Mouse (Mus musculus): ENCODE measurements at regions not wholly inside any gene's neighbourhood (a gene's known extent, or its start where the extent isn't known, plus 50 kb on each side); places are given as distances from the start of the nearest gene placed in this dataset.

GRCm38 (mm10) chr3:143622275-143622674, 582.7 kb downstream of the Lmo4 start:
- DNase-seq (no peak), ATAC-seq (ENCODE audit: low FRiP score, low TSS enrichment) (no peak)
- no peak overlapping the region for H3K27ac ChIP-seq (replicated peaks; ENCODE audit: low read depth, low read length)
- H3K36me3 ChIP-seq (ENCODE audit: control insufficient read depth, insufficient read depth, low read length), result no peaks in the 10 kb centered on the region
- no peak overlapping the region for H3K4me2 ChIP-seq (ENCODE audit: low read length)
- H3K9me3 ChIP-seq (ENCODE audit: control insufficient read depth, low read length), result no peaks in the 10 kb centered on the region
- H3K27me3 ChIP-seq (ENCODE audit: control insufficient read depth, insufficient read depth, low read length), result no peaks in the 10 kb centered on the region
- no peaks in the 10 kb centered on the region for H3K4me1 ChIP-seq (ENCODE audit: control insufficient read depth, insufficient read depth, low read length)
- no peak overlapping the region for H3K9ac ChIP-seq (replicated peaks; ENCODE audit: low read length)
- WGBS, result 84% methylated on average over 3 of the region's 3 CpGs
- no peak overlapping the region for H3K4me3 ChIP-seq (replicated peaks; ENCODE audit: low read depth, low read length)

GRCm38 (mm10) chr3:143619125-143619524, 585.9 kb downstream of the Lmo4 start:
- Histone ChIP-seq H3K4me1 (ENCODE audit: control insufficient read depth, insufficient read depth, low read length) (no peaks in the 10 kb centered on the region), H3K27me3 (ENCODE audit: control insufficient read depth, insufficient read depth, low read length) (no peaks in the 10 kb centered on the region), H3K27ac (replicated peaks; ENCODE audit: low read depth, low read length) (no peak overlapping the region), H3K4me2 (ENCODE audit: low read length) (no peak overlapping the region), H3K9ac (replicated peaks; ENCODE audit: low read length) (no peak overlapping the region), H3K9me3 (ENCODE audit: control insufficient read depth, low read length) (no peaks in the 10 kb centered on the region), H3K4me3 (replicated peaks; ENCODE audit: low read depth, low read length) (no peak overlapping the region), H3K36me3 (ENCODE audit: control insufficient read depth, insufficient read depth, low read length) (no peaks in the 10 kb centered on the region)
- 93% methylated on average over 1 of the region's 1 CpGs for WGBS
- ATAC-seq (ENCODE audit: low FRiP score, low TSS enrichment), result no peak
- DNase-seq, result no peak

- WGBS, result 47% methylated on average over 5 of the region's 5 CpGs
- H3K9ac ChIP-seq (replicated peaks; ENCODE audit: low read length), result no peak overlapping the region
- DNase-seq, result no peak
These were observed 590.1 kb downstream of the Lmo4 start for GRCm38 (mm10) chr3:143614895-143615294.

GRCm38 (mm10) chr3:143614004-143614403, 591.0 kb downstream of the Lmo4 start:
- ATAC-seq (ENCODE audit: low FRiP score, low TSS enrichment) (no peak), DNase-seq (no peak)
- Histone ChIP-seq H3K36me3 (ENCODE audit: control insufficient read depth, insufficient read depth, low read length) (no peaks in the 10 kb centered on the region), H3K27me3 (ENCODE audit: control insufficient read depth, insufficient read depth, low read length) (no peaks in the 10 kb centered on the region), H3K27ac (replicated peaks; ENCODE audit: low read depth, low read length) (no peak overlapping the region), H3K9me3 (ENCODE audit: control insufficient read depth, low read length) (no peaks in the 10 kb centered on the region), H3K4me3 (replicated peaks; ENCODE audit: low read depth, low read length) (no peak overlapping the region), H3K4me1 (ENCODE audit: control insufficient read depth, insufficient read depth, low read length) (no peaks in the 10 kb centered on the region), H3K4me2 (ENCODE audit: low read length) (no peak overlapping the region), H3K9ac (replicated peaks; ENCODE audit: low read length) (no peak overlapping the region)
- WGBS, result 93% methylated on average over 3 of the region's 3 CpGs

More at GRCm38 (mm10) chr3:143614895-143615294, 590.1 kb downstream of the Lmo4 start:
- no peak for ATAC-seq (ENCODE audit: low FRiP score, low TSS enrichment)
- Histone ChIP-seq H3K27me3 (ENCODE audit: control insufficient read depth, insufficient read depth, low read length) (no peaks in the 10 kb centered on the region), H3K36me3 (ENCODE audit: control insufficient read depth, insufficient read depth, low read length) (no peaks in the 10 kb centered on the region), H3K4me2 (ENCODE audit: low read length) (no peak overlapping the region), H3K27ac (replicated peaks; ENCODE audit: low read depth, low read length) (no peak overlapping the region), H3K4me3 (replicated peaks; ENCODE audit: low read depth, low read length) (no peak overlapping the region), H3K4me1 (ENCODE audit: control insufficient read depth, insufficient read depth, low read length) (no peaks in the 10 kb centered on the region), H3K9me3 (ENCODE audit: control insufficient read depth, low read length) (no peaks in the 10 kb centered on the region)

GRCm38 (mm10) chr3:143609673-143610072, 595.3 kb downstream of the Lmo4 start:
- Histone ChIP-seq H3K9me3 (ENCODE audit: control insufficient read depth, low read length) (no peaks in the 10 kb centered on the region), H3K9ac (replicated peaks; ENCODE audit: low read length) (no peak overlapping the region), H3K27me3 (ENCODE audit: control insufficient read depth, insufficient read depth, low read length) (no peaks in the 10 kb centered on the region), H3K4me1 (ENCODE audit: control insufficient read depth, insufficient read depth, low read length) (no peaks in the 10 kb centered on the region), H3K4me3 (replicated peaks; ENCODE audit: low read depth, low read length) (no peak overlapping the region), H3K4me2 (ENCODE audit: low read length) (no peak overlapping the region), H3K36me3 (ENCODE audit: control insufficient read depth, insufficient read depth, low read length) (no peaks in the 10 kb centered on the region), H3K27ac (replicated peaks; ENCODE audit: low read depth, low read length) (no peak overlapping the region)
- 38% methylated on average over 2 of the region's 2 CpGs for WGBS
- ATAC-seq (ENCODE audit: low FRiP score, low TSS enrichment) (no peak), DNase-seq (no peak)

- Histone ChIP-seq H3K36me3 (ENCODE audit: control insufficient read depth, insufficient read depth, low read length) (no peaks in the 10 kb centered on the region), H3K4me1 (ENCODE audit: control insufficient read depth, insufficient read depth, low read length) (peaks cover 6% of the 10 kb centered on the region; the same call in 1 of the 2 replicates), H3K9me3 (ENCODE audit: control insufficient read depth, low read length) (no peaks in the 10 kb centered on the region), H3K4me2 (ENCODE audit: low read length) (no peak overlapping the region), H3K27me3 (ENCODE audit: control insufficient read depth, insufficient read depth, low read length) (no peaks in the 10 kb centered on the region), H3K4me3 (replicated peaks; ENCODE audit: low read depth, low read length) (no peak overlapping the region), H3K9ac (replicated peaks; ENCODE audit: low read length) (no peak overlapping the region), H3K27ac (replicated peaks; ENCODE audit: low read depth, low read length) (no peak overlapping the region)
- 59% methylated on average over 2 of the region's 2 CpGs for WGBS
- no peak for ATAC-seq (ENCODE audit: low FRiP score, low TSS enrichment)
- no peak for DNase-seq
These were observed 605.9 kb downstream of the Lmo4 start for GRCm38 (mm10) chr3:143599120-143599519.

GRCm38 (mm10) chr3:143596949-143597593, 607.9 kb downstream of the Lmo4 start:
- Histone ChIP-seq H3K4me1 (ENCODE audit: control insufficient read depth, insufficient read depth, low read length) (peaks cover 6% of the 10 kb centered on the region; the same call in 1 of the 2 replicates), H3K9me3 (ENCODE audit: control insufficient read depth, low read length) (no peaks in the 10 kb centered on the region), H3K4me3 (replicated peaks; ENCODE audit: low read depth, low read length) (no peak overlapping the region), H3K36me3 (ENCODE audit: control insufficient read depth, insufficient read depth, low read length) (no peaks in the 10 kb centered on the region), H3K4me2 (ENCODE audit: low read length) (peak overlapping the region; percentile 33), H3K27ac (replicated peaks; ENCODE audit: low read depth, low read length) (no peak overlapping the region), H3K27me3 (ENCODE audit: control insufficient read depth, insufficient read depth, low read length) (no peaks in the 10 kb centered on the region), H3K9ac (replicated peaks; ENCODE audit: low read length) (no peak overlapping the region; the same call in 1 of the 2 replicates)
- ATAC-seq (ENCODE audit: low FRiP score, low TSS enrichment) (no peak), DNase-seq (peak; percentile 57)
- WGBS, result 11% methylated on average over 11 of the region's 11 CpGs

GRCm38 (mm10) chr3:143596011-143596683, 608.9 kb downstream of the Lmo4 start:
- Histone ChIP-seq H3K4me1 (ENCODE audit: control insufficient read depth, insufficient read depth, low read length) (peaks cover 6% of the 10 kb centered on the region; the same call in 1 of the 2 replicates), H3K9ac (replicated peaks; ENCODE audit: low read length) (no peak overlapping the region), H3K4me2 (ENCODE audit: low read length) (no peak overlapping the region), H3K9me3 (ENCODE audit: control insufficient read depth, low read length) (no peaks in the 10 kb centered on the region), H3K27me3 (ENCODE audit: control insufficient read depth, insufficient read depth, low read length) (no peaks in the 10 kb centered on the region), H3K4me3 (replicated peaks; ENCODE audit: low read depth, low read length) (no peak overlapping the region), H3K36me3 (ENCODE audit: control insufficient read depth, insufficient read depth, low read length) (no peaks in the 10 kb centered on the region), H3K27ac (replicated peaks; ENCODE audit: low read depth, low read length) (no peak overlapping the region)
- no peak for ATAC-seq (ENCODE audit: low FRiP score, low TSS enrichment)
- DNase-seq, result no peak
- WGBS, result 86% methylated on average over 5 of the region's 5 CpGs

GRCm38 (mm10) chr3:143595081-143595480, 609.9 kb downstream of the Lmo4 start:
- Histone ChIP-seq H3K4me1 (ENCODE audit: control insufficient read depth, insufficient read depth, low read length) (peaks cover 6% of the 10 kb centered on the region; the same call in 1 of the 2 replicates), H3K27me3 (ENCODE audit: control insufficient read depth, insufficient read depth, low read length) (no peaks in the 10 kb centered on the region), H3K9me3 (ENCODE audit: control insufficient read depth, low read length) (no peaks in the 10 kb centered on the region), H3K4me3 (replicated peaks; ENCODE audit: low read depth, low read length) (no peak overlapping the region), H3K4me2 (ENCODE audit: low read length) (no peak overlapping the region), H3K27ac (replicated peaks; ENCODE audit: low read depth, low read length) (no peak overlapping the region), H3K9ac (replicated peaks; ENCODE audit: low read length) (no peak overlapping the region), H3K36me3 (ENCODE audit: control insufficient read depth, insufficient read depth, low read length) (no peaks in the 10 kb centered on the region)
- DNase-seq (no peak), ATAC-seq (ENCODE audit: low FRiP score, low TSS enrichment) (no peak)
- WGBS, result 88% methylated on average over 2 of the region's 2 CpGs

All from midbrain, embryonic 14.5 days (tissue).